Mouse (Mus musculus): ENCODE measurements around the gene Cts6.
A peak's percentile ranks its signal among the peaks of the same experiment; 100 is the strongest.
"Not testable (repeated sequence)": the region's sequence is repeated elsewhere in the genome, so short reads cannot be mapped to it uniquely, and the experiment has no call there.

The Cts6 gene

DNA sequence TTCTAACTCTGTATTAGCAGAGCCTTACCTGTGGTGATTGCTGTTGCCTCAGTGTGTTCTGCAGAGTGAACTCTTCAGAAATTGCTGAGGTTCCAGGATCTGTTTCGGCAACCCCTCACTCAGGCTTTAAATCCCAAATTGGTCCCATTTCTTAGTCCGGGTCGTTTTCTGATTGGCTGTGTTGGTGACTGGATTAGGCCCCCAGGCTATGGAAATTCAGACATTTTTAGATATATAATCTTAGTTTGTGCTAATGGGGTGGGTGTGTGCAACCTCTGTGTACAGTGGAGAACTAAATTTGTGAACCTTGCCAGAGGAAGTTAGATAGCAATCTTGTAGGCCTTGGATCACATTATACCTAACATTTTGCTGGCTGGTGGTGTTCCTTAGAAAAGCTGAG lies at the start of gene Cts6:
Gene Cts6 (minus strand): TSS at position 101 of the 400 bp plus-strand sequence.
- no peak for DNase-seq (ENCODE audit: low read depth, low spot score)

- peak; percentile 78 for DNase-seq (ENCODE audit: low read depth, low spot score)
Measured at GRCm38 (mm10) chr13:61241076-61241947, 38.1 kb upstream of the Cts6 start.

GRCm38 (mm10) chr13:61185151-61185933 lies 17.9 kb downstream of the Cts6 start:
- DNase-seq (ENCODE audit: low read depth, low spot score) = not testable (repeated sequence)

DNA sequence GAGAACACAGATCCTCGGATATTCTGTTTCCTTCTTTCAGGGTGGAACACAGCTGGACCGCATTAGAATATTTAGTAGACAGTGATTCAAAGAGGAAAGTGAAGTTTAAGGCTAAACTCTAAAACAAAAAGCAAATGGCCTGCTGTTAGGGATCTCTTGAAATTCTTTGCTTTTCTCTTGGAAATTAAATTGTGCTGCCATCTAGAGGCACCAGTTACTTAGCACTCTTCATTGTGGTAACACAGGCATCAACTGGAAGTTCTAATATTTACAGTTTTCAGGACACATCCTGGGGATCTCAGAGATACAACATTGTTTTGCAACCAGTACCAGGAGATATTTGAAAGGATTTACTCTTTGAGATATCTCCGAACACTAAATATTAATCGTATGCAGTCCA lies 38.6 kb downstream of the Cts6 start:
- no peak for DNase-seq (ENCODE audit: low read depth, low spot score)

DNA sequence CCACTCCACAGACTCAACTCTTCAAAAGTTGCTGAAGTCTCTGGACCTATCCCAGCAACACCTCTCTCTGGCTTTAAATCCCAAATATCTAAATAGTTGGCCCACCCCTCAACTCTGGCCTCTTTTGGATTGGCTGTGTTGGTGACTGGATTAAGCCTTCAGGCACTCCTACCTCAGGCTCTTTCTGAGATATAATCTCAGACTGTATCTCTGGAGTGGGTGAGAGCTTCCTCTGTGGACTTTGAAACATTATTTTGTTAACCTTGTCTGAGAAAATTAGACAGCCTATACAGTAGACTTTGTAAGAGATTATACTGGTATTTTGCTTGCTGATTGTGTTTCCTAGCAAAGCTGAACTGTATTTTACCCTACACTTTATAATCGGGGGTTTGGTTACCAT lies 39.1 kb downstream of the Cts6 start, which contains the start of gene Ctsr:
Gene Ctsr (minus strand): TSS at position 101 of the 400 bp plus-strand sequence.
- no peak for DNase-seq (ENCODE audit: low read depth, low spot score)

Data from CD4-positive, CD25-positive, alpha-beta regulatory T cell, adult 2 months (primary cell).